Mouse (Mus musculus): ENCODE results near the gene 1700122O11Rik. TPM values are rescaled to one million over a fixed set of nuclear protein-coding genes. Genes with fewer than 3 reads are reported as not detected.

Gene 1700122O11Rik
- polyA plus RNA-seq, 1 experiment from 2014 or later: not detected

- Histone ChIP-seq H3K27me3 (replicated peaks; ENCODE audit: control insufficient read depth, insufficient read depth, low read length) (no peaks in the 10 kb centered on the region), H3K9me3 (ENCODE audit: control insufficient read depth, low read length) (no peaks in the 10 kb centered on the region), H3K27ac (ENCODE audit: low read depth) (no peak overlapping the region), H3K4me2 (ENCODE audit: low read length) (no peak overlapping the region), H3K4me1 (replicated peaks; ENCODE audit: control insufficient read depth, insufficient read depth, low read length) (peaks cover 17% of the 10 kb centered on the region), H3K4me3 (ENCODE audit: low read depth, low read length) (no peak overlapping the region), H3K9ac (ENCODE audit: low read length) (no peak overlapping the region), H3K36me3 (ENCODE audit: control insufficient read depth, insufficient read depth, low read length) (no peaks in the 10 kb centered on the region)
- 72% methylated on average over 3 of the region's 3 CpGs for WGBS
- ATAC-seq (replicated peaks; ENCODE audit: low FRiP score, low TSS enrichment, low read depth) (no peak), DNase-seq (ENCODE audit: low spot score) (no peak)
Observed at GRCm38 (mm10) chr17:48036921-48037320, 1.2 kb downstream of the 1700122O11Rik start.

- Histone ChIP-seq H3K27ac (ENCODE audit: low read depth) (peak overlapping the region; percentile 57), H3K4me1 (replicated peaks; ENCODE audit: control insufficient read depth, insufficient read depth, low read length) (peaks cover 44% of the 10 kb centered on the region)
- ATAC-seq (replicated peaks; ENCODE audit: low FRiP score, low TSS enrichment, low read depth): peak; percentile 74
Observed at GRCm38 (mm10) chr17:48031521-48032430, 6.3 kb downstream of the 1700122O11Rik start.

DNA sequence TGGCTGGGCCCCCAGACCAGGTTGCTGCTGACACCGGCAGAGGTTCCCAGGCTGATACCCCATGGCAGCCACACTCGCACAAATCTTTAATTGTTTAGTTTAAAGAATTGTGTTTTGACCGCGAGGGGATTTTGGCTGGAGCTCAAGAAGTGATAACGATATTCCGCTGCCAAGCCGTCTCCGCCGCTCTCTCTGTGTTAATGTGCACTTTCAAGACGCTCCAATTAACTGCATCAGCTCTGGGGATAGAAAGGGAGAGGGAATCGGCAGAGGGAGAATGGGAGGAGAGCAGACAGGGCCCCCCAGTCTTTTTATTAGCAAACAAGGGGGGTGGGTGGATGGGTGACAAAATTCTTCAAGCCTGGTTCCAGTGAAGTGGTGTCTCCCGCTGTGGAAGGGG is 8.9 kb downstream of the 1700122O11Rik start:
- Histone ChIP-seq H3K27me3 (replicated peaks; ENCODE audit: control insufficient read depth, insufficient read depth, low read length) (no peaks in the 10 kb centered on the region), H3K9ac (ENCODE audit: low read length) (no peak overlapping the region), H3K4me2 (ENCODE audit: low read length) (no peak overlapping the region), H3K9me3 (ENCODE audit: control insufficient read depth, low read length) (no peaks in the 10 kb centered on the region; the same call in 1 of the 2 replicates), H3K27ac (ENCODE audit: low read depth) (peak overlapping the region; percentile 24; the same call in 1 of the 2 replicates), H3K4me3 (ENCODE audit: low read depth, low read length) (no peak overlapping the region), H3K4me1 (replicated peaks; ENCODE audit: control insufficient read depth, insufficient read depth, low read length) (peaks cover 46% of the 10 kb centered on the region), H3K36me3 (ENCODE audit: control insufficient read depth, insufficient read depth, low read length) (no peaks in the 10 kb centered on the region)
- 11% methylated on average over 12 of the region's 12 CpGs for WGBS
- ATAC-seq (replicated peaks; ENCODE audit: low FRiP score, low TSS enrichment, low read depth) (no peak), DNase-seq (ENCODE audit: low spot score) (no peak)

More at GRCm38 (mm10) chr17:48031521-48032430, 6.3 kb downstream of the 1700122O11Rik start:
- Histone ChIP-seq H3K9me3 (ENCODE audit: control insufficient read depth, low read length) (no peaks in the 10 kb centered on the region; the same call in 1 of the 2 replicates), H3K27me3 (replicated peaks; ENCODE audit: control insufficient read depth, insufficient read depth, low read length) (no peaks in the 10 kb centered on the region), H3K9ac (ENCODE audit: low read length) (peak overlapping the region; percentile 38), H3K4me3 (ENCODE audit: low read depth, low read length) (peak overlapping the region; percentile 23), H3K4me2 (ENCODE audit: low read length) (peak overlapping the region; percentile 80), H3K36me3 (ENCODE audit: control insufficient read depth, insufficient read depth, low read length) (no peaks in the 10 kb centered on the region)
- DNase-seq (ENCODE audit: low spot score): peak; percentile 82
- WGBS: 7% methylated on average over 42 of the region's 42 CpGs

DNA sequence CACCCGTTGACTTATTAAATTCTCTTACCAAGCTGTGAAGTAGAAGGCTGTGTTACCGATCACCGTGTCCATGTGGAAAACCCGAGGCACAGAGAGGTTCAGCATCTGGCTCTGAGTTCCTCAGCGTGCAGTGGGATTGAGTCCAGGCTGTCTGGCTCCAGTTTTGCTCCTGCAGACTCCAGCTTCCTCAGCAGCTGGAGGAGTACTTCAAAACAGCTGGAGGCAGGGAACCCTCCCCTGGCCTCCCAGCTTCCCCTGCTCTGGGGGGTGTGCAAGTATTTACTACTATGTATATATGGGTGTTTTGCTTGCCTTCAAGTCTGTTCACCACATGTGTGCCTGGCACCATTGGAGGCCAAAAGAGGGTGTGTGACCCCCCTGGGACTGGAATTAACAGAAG is 9.8 kb downstream of the 1700122O11Rik start:
- H3K9me3 ChIP-seq (ENCODE audit: control insufficient read depth, low read length): no peaks in the 10 kb centered on the region; the same call in 1 of the 2 replicates
- no peaks in the 10 kb centered on the region for H3K27me3 ChIP-seq (replicated peaks; ENCODE audit: control insufficient read depth, insufficient read depth, low read length)
- H3K4me2 ChIP-seq (ENCODE audit: low read length): no peak overlapping the region
- H3K36me3 ChIP-seq (ENCODE audit: control insufficient read depth, insufficient read depth, low read length): no peaks in the 10 kb centered on the region
- H3K9ac ChIP-seq (ENCODE audit: low read length): no peak overlapping the region
- no peak overlapping the region for H3K27ac ChIP-seq (ENCODE audit: low read depth)
- 61% methylated on average over 5 of the region's 5 CpGs for WGBS
- no peak for DNase-seq (ENCODE audit: low spot score)
- no peak overlapping the region for H3K4me3 ChIP-seq (ENCODE audit: low read depth, low read length)
- no peak for ATAC-seq (replicated peaks; ENCODE audit: low FRiP score, low TSS enrichment, low read depth)
- peaks cover 55% of the 10 kb centered on the region for H3K4me1 ChIP-seq (replicated peaks; ENCODE audit: control insufficient read depth, insufficient read depth, low read length)

- DNase-seq (ENCODE audit: low spot score) (no peak), ATAC-seq (replicated peaks; ENCODE audit: low FRiP score, low TSS enrichment, low read depth) (no peak)
- H3K27ac ChIP-seq (ENCODE audit: low read depth): no peak overlapping the region
Observed at GRCm38 (mm10) chr17:48027677-48028076, 10.4 kb downstream of the 1700122O11Rik start.

GRCm38 (mm10) chr17:48027019-48027418 is 11.1 kb downstream of the 1700122O11Rik start:
- Histone ChIP-seq H3K4me2 (ENCODE audit: low read length) (no peak overlapping the region), H3K4me3 (ENCODE audit: low read depth, low read length) (no peak overlapping the region), H3K27ac (ENCODE audit: low read depth) (no peak overlapping the region), H3K9me3 (ENCODE audit: control insufficient read depth, low read length) (no peaks in the 10 kb centered on the region; the same call in 1 of the 2 replicates), H3K4me1 (replicated peaks; ENCODE audit: control insufficient read depth, insufficient read depth, low read length) (peaks cover 59% of the 10 kb centered on the region), H3K36me3 (ENCODE audit: control insufficient read depth, insufficient read depth, low read length) (no peaks in the 10 kb centered on the region), H3K9ac (ENCODE audit: low read length) (no peak overlapping the region), H3K27me3 (replicated peaks; ENCODE audit: control insufficient read depth, insufficient read depth, low read length) (no peaks in the 10 kb centered on the region)
- ATAC-seq (replicated peaks; ENCODE audit: low FRiP score, low TSS enrichment, low read depth): no peak
- WGBS: 94% methylated on average over 5 of the region's 5 CpGs
- DNase-seq (ENCODE audit: low spot score): no peak

More at GRCm38 (mm10) chr17:48027677-48028076, 10.4 kb downstream of the 1700122O11Rik start:
- Histone ChIP-seq H3K4me3 (ENCODE audit: low read depth, low read length) (no peak overlapping the region), H3K4me2 (ENCODE audit: low read length) (no peak overlapping the region), H3K4me1 (replicated peaks; ENCODE audit: control insufficient read depth, insufficient read depth, low read length) (peaks cover 60% of the 10 kb centered on the region), H3K36me3 (ENCODE audit: control insufficient read depth, insufficient read depth, low read length) (no peaks in the 10 kb centered on the region), H3K9me3 (ENCODE audit: control insufficient read depth, low read length) (no peaks in the 10 kb centered on the region; the same call in 1 of the 2 replicates), H3K9ac (ENCODE audit: low read length) (no peak overlapping the region), H3K27me3 (replicated peaks; ENCODE audit: control insufficient read depth, insufficient read depth, low read length) (no peaks in the 10 kb centered on the region)
- WGBS: 39% methylated on average over 6 of the region's 6 CpGs

DNA sequence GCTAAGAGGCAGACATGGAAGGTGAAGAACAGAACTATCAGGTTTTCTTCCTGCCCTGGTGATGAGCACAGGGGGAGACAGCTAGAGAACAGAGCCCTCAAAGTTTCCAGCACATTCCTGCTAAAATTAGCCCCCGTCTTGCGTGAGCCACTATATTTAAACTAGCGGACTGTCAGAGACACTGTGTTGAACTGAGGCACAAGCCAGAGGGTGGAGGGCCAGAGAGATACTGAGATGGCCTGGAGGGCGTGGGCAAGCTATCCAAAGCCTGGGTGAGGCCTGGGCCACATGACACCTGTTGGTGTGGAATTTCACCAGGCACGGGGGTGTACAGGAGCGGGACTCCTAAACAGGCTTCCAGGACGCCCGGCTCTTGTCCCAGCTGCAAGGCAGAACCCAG is 14.0 kb downstream of the 1700122O11Rik start:
- H3K9me3 ChIP-seq (ENCODE audit: control insufficient read depth, low read length): no peaks in the 10 kb centered on the region; the same call in 1 of the 2 replicates
- no peak overlapping the region for H3K4me2 ChIP-seq (ENCODE audit: low read length)
- WGBS: 44% methylated on average over 8 of the region's 8 CpGs
- no peak overlapping the region for H3K9ac ChIP-seq (ENCODE audit: low read length)
- H3K4me3 ChIP-seq (ENCODE audit: low read depth, low read length): no peak overlapping the region
- H3K27ac ChIP-seq (ENCODE audit: low read depth): no peak overlapping the region
- ATAC-seq (replicated peaks; ENCODE audit: low FRiP score, low TSS enrichment, low read depth): no peak
- DNase-seq (ENCODE audit: low spot score): no peak
- H3K27me3 ChIP-seq (replicated peaks; ENCODE audit: control insufficient read depth, insufficient read depth, low read length): no peaks in the 10 kb centered on the region
- no peaks in the 10 kb centered on the region for H3K36me3 ChIP-seq (ENCODE audit: control insufficient read depth, insufficient read depth, low read length)
- peaks cover 37% of the 10 kb centered on the region for H3K4me1 ChIP-seq (replicated peaks; ENCODE audit: control insufficient read depth, insufficient read depth, low read length)

- H3K36me3 ChIP-seq (ENCODE audit: control insufficient read depth, insufficient read depth, low read length): no peaks in the 10 kb centered on the region
- no peak overlapping the region for H3K9ac ChIP-seq (ENCODE audit: low read length)
- WGBS: 3% methylated on average over 2 of the region's 2 CpGs
- DNase-seq (ENCODE audit: low spot score): no peak
- no peaks in the 10 kb centered on the region for H3K9me3 ChIP-seq (ENCODE audit: control insufficient read depth, low read length)
- no peaks in the 10 kb centered on the region for H3K27me3 ChIP-seq (replicated peaks; ENCODE audit: control insufficient read depth, insufficient read depth, low read length)
- H3K27ac ChIP-seq (ENCODE audit: low read depth): no peak overlapping the region
- peaks cover 30% of the 10 kb centered on the region for H3K4me1 ChIP-seq (replicated peaks; ENCODE audit: control insufficient read depth, insufficient read depth, low read length)
- no peak overlapping the region; the same call in 1 of the 2 replicates for H3K4me2 ChIP-seq (ENCODE audit: low read length)
- ATAC-seq (replicated peaks; ENCODE audit: low FRiP score, low TSS enrichment, low read depth): peak; percentile 80
- no peak overlapping the region for H3K4me3 ChIP-seq (ENCODE audit: low read depth, low read length)
Observed at GRCm38 (mm10) chr17:48019585-48019984, 18.5 kb downstream of the 1700122O11Rik start.

All from intestine, embryonic 14.5 days (tissue).